Mouse (Mus musculus): ENCODE results near the gene Nudt17. TPM values are rescaled to one million over a fixed set of nuclear protein-coding genes. Genes with fewer than 3 reads are reported as not detected.
A peak's percentile ranks its signal among the peaks of the same experiment; 100 is the strongest.
"Not testable (repeated sequence)": the region's sequence is repeated elsewhere in the genome, so short reads cannot be mapped to it uniquely, and the experiment has no call there.

The Nudt17 gene
- 1 to 10 TPM; 3.1 to 5.3 TPM for total RNA-seq (2021)
- long read RNA-seq, experiment 1, partial matches to known transcripts = 0 of 6 reads
- long read RNA-seq, experiment 1, other reads (novel, unspliced or antisense) = 2 of 6 reads
- long read RNA-seq, experiment 2 = 0 reads

DNA sequence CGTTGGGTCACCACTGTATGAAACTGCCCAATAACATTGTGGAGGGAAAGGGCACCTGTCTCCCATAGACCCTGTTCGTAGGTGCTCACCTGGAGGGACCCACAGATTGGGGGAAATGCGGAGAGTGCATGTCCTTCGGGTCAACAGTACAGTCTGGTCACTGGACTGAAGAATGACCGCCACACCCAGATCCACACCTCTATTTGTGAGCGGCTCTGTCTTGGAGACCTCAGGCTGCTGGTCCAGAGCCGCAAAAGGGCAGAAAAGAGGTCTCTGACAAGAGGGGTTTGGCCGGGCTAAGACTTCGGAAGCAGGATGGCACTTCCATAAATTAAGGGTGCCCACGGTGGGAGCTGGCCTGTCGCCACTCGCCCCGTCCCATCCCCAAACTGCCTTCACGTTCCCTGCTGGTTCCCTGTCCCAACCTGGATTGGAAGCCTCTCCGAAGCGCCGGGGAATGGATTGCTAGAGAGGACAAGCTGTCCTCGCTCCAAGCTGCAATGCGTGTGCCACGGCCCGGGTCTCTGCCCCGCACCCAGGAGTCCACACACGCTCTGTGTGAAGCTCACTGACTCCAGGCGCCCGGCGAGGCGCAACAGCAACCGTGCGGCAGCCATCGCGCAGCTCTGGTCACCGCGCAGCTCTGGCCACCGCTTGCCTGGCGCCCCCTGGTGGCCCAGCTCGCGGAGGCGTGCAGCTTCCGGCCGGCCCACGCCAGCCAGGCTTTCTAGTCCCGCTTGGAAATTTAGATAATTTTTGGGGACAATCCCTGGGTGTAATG is at the start of gene Nudt17:
Nudt17 (minus strand) TSS at position 660 of the 781 bp plus-strand sequence.
- DNase-seq = peak; percentile 94

- no peak for DNase-seq
Measured at GRCm38 (mm10) chr3:96757691-96758090, 49.3 kb upstream of the Nudt17 start.

DNA sequence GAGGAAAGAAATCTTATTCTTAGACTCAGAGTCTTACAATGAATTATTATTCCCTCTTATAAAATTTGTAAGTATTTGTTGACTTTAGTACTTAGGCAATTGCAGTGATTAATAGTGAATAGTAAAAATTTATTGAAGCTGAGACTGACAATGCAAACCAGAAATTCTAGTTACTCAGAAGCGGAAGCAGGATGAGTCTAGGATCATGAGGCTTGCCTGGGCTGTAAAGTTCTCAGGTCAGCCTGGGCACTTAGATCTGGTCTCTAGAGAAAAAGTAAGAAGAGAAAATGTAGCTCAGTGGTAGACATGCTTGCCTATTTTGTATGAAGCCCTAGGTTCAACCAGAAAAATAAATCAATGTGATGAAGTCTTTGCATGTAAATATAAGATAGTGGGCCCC is 47.6 kb upstream of the Nudt17 start:
- DNase-seq = no peak

- DNase-seq = no peak
Measured at GRCm38 (mm10) chr3:96746829-96747228, 38.5 kb upstream of the Nudt17 start.

DNA sequence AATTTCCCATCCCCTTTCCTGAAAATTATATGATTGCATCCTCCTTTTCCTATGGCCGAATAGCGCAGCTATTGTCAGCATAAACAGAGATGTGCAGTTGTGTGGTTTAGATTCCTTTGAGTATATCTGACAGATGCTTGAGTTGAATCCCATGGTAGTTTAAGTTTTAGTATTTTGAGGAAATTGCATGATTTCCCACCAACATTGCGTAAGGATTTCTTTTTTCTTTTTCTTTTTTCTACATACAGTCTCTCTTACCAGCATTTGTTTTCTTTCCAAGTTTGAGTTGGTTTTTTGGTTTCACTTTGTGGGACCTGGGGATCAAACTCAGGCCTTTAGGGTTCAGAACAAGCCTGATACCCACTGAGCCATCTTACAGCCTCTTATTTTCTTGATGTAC is 36.0 kb upstream of the Nudt17 start:
- no peak for DNase-seq

- DNase-seq = not testable (repeated sequence)
Measured at GRCm38 (mm10) chr3:96740279-96740678, 31.9 kb upstream of the Nudt17 start.

DNA sequence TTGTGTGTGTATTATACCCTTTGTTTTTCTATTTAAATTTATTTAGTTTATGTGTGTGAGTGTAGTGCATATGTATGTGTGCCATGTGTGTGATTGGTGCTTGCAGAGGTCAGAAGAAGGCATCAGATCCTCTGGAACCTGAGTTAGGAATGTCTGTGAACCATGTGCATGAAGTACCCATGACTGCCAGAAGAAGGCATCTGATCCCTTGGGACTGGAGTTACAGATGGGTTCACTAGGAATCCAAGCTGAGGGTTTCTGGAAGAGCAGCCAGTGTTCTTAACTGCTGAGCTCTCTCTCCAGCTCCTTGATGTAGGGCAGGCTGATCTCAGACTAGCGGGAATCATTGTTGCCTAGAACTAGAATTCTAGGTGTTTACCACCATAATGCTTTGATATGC is 29.6 kb upstream of the Nudt17 start:
- no peak for DNase-seq

- DNase-seq = peak; percentile 44
Measured at GRCm38 (mm10) chr3:96737013-96737740, 28.8 kb upstream of the Nudt17 start.

DNA sequence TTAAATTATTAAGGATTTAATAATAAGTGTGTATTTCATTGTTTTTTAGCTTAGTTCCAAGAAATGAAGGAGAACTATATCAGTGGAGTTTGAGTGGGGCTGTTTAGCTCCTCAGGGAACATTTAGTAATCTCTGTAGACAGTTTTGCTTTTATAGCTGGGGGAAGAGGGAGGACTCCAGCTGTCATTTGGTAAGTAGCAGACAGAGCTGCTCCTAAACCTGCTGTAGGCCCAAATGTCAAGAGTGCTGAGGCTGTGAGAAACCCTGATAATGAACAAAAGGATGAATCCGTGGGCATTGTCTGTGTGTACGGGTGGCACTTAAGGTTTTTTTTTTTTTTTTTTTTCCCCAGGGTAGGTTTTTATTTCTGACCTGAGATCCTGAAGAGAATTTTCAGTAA is 26.8 kb upstream of the Nudt17 start:
- DNase-seq = no peak

DNA sequence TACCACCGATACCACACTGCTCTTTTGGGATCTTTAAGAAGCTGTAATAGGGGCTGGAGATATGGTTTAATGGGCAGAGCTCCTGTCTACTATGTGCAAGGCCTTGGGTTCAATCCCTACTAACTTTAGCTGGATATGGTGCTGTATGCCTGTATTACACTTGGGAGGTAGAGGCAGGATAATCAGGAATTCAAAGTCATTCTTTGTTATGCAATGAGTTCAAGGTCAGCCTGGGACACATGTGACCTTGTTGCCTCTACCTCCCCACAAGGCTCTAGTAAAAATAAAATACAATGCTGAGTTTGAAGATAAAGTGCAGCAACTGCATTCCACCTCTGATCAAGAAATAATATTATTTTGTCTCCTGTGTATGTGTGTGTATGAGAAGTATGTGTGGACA is 25.6 kb upstream of the Nudt17 start:
- no peak for DNase-seq

GRCm38 (mm10) chr3:96730785-96731184 is 22.4 kb upstream of the Nudt17 start:
- DNase-seq = no peak

DNA sequence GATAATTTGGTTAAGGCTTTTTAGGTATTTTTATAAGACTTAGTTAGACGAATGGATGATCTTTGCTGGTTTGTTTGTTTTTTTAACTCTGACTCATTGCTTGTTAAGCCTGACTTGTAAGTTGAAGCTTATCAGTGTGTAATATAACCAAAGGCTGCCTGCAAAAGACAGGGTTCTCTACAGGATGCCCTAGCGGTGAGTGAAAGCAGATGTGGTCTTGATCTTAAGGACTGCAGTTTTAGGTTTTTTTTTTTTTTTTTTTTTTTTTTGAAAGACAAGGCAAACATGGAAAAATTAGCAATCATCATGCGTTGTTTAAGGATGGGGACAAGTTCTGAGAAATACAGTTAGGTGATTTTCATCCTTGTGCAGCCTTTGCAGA is 21.0 kb upstream of the Nudt17 start:
- DNase-seq = no peak

- no peak for DNase-seq
Measured at GRCm38 (mm10) chr3:96728634-96729402, 20.5 kb upstream of the Nudt17 start.

- DNase-seq = no peak
Measured at GRCm38 (mm10) chr3:96727828-96728633, 19.7 kb upstream of the Nudt17 start.

DNA sequence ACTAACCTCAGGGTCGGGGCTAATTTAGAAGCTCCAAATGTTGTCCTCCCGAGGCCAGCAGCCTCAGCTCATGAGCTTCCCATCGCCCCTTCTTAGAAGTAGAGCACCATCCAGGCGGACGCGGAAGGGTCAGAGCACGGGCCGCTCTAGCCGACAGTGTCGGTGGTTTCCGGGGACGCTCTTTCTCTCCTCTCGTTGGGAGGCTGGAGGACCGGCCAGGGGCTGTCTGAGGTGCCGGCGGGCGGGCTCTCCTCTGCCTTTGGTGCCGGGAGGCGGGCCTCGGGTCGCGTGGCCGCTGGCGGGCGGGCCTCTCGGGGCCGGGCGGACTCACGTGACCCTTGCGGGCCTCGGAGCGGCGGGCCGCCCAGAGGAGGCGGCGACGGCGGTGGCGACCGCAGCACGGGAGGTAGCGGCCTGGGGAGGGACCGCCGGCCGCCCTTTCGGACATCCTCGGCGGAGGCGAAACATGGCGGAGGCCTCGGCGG is 19.0 kb upstream of the Nudt17 start, which contains the start of the genes Polr3c and Rnf115:
Polr3c (minus strand) TSS at position 286 of the 485 bp plus-strand sequence.
Rnf115 (plus strand) TSS at position 322 of the 485 bp plus-strand sequence.
- peak; percentile 99 for DNase-seq

DNA sequence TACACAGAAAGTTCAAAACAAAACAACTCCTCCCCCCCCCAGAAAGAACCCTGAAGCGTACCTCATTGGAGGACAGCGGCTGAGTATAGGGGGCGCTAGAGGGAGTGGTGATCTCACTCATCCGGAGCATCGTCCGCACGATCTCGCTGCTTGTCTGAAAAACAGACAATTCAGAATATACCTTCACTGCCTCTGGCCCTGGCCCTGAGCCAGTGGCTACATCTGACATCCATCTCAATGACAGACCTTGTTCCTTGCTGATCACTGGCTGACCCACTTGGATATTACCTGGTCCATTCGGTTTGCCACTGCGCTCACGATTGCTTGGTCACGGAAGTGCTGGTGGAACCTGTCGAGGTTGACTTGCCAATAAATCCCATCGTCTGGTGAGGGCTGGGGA is 10.8 kb upstream of the Nudt17 start:
- peak; percentile 71 for DNase-seq

GRCm38 (mm10) chr3:96715854-96716253 is 7.5 kb upstream of the Nudt17 start:
- DNase-seq = no peak

- DNase-seq = no peak
Measured at GRCm38 (mm10) chr3:96714286-96714685, 5.9 kb upstream of the Nudt17 start.

GRCm38 (mm10) chr3:96708684-96709064 is 312 bp upstream of the Nudt17 start:
- DNase-seq = no peak

- DNase-seq = no peak
Measured at GRCm38 (mm10) chr3:96706984-96707383, 1.4 kb downstream of the Nudt17 start.

DNA sequence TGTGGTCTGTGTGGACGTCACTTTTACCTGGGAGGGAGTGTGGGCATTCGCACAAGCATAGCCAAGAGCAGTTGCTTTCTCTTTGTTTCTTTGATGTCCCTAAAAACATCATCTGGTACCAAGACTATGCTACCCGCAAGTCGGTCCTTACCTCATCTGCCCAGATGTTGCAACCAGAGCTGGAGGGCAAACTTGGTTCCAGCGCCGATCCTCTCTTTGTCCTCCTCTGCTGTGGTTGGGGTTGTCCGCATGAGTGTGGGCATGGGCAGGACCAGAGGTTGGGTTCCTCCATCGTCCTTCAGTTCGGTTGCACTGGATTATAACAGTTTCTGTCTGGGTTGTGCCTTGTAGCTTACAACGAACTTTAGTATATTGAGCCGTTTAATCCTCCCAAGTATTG is 2.1 kb downstream of the Nudt17 start:
- no peak for DNase-seq

Measured in adrenal gland, postnatal 10 days (tissue).